Mouse (Mus musculus) erythroblast, embryonic 14.5 days (primary cell): Measurements from ENCODE around the gene Gm49510. TPM values are rescaled to one million over a fixed set of nuclear protein-coding genes. Genes with fewer than 3 reads are reported as not detected.

ENCODE experiments used
- H3K27me3 ChIP-seq: 2 replicates; pipeline ENCODE4 v1.6.1; 2012; ENCODE audit warnings: inconsistent platforms; ENCODE audit not compliant: control insufficient read depth
- H3K36me3 ChIP-seq: 2 replicates; pipeline ENCODE4 v1.6.1; 2012; ENCODE audit warnings: mild to moderate bottlenecking, inconsistent platforms; ENCODE audit not compliant: control insufficient read depth
- H3K4me1 ChIP-seq: 2 replicates; pipeline ENCODE4 v1.6.1; 2012; ENCODE audit warnings: inconsistent platforms; ENCODE audit not compliant: control insufficient read depth
- H3K4me3 ChIP-seq: replicated peaks from 2 replicates; pipeline ENCODE3; 2012; ENCODE audit warnings: moderate library complexity, mild to moderate bottlenecking, inconsistent platforms
- H3K9me3 ChIP-seq: 2 replicates; pipeline ENCODE4 v1.6.1; 2012; ENCODE audit warnings: low read length, inconsistent platforms, mixed read lengths; ENCODE audit not compliant: control insufficient read depth
- GATA1 ChIP-seq: IDR thresholded peaks from 2 replicates; pipeline ENCODE4 v1.6.1; 2012; ENCODE audit warnings: low read length, inconsistent platforms, mixed read lengths
- TAL1 ChIP-seq: IDR thresholded peaks from 3 replicates; pipeline ENCODE4 v1.6.1; 2012; ENCODE audit warnings: low read length, inconsistent platforms, mixed read lengths
- polyA plus RNA-seq: library from polyadenylated mRNA; stranded (reverse); fragments of >175 nt; gene quantifications from 2 replicates; pipeline ENCODE4 v1.2.3, GENCODE M21; 2012

Gm49510 gene
- polyA plus RNA-seq, 1 experiment = 0.04 TPM

- Histone ChIP-seq H3K4me1 (peaks cover 34% of the 10 kb centered on the region), H3K4me3 (peak overlapping the region; percentile 50), H3K27me3 (peaks cover 20% of the 10 kb centered on the region), H3K9me3 (no peaks in the 10 kb centered on the region), H3K36me3 (no peaks in the 10 kb centered on the region; the same call in 1 of the 2 replicates)
- TF ChIP-seq GATA1 (no peak), TAL1 (no peak)
These were observed 48.8 kb downstream of the Gm49510 start for GRCm38 (mm10) chr15:78948152-78948725.

GRCm38 (mm10) chr15:78948883-78949282, 49.4 kb downstream of the Gm49510 start:
- Histone ChIP-seq H3K27me3 (peaks cover 20% of the 10 kb centered on the region), H3K36me3 (no peaks in the 10 kb centered on the region), H3K4me3 (no peak overlapping the region), H3K9me3 (no peaks in the 10 kb centered on the region), H3K4me1 (peaks cover 32% of the 10 kb centered on the region)
- no peak for TF ChIP-seq TAL1
- no peak for TF ChIP-seq GATA1

DNA sequence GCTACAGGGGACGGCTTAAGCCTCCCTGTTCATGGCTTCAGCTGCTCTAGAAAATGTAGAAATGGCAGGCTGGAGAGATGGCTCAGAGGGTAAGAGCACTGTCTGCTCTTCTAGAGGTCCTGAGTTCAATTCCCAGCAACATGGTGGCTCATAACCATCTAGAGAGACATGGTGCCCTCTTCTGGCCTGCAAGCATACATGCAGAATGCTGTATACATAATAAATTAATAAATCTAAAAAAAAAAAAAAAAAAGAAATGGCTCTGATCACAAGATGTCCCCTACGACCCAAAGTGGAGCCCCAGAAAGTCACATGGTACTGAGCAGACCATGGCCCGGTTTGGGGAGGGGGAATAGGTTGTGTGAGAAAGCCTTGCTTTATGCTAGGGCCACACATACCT, 56.2 kb downstream of the Gm49510 start:
- H3K9me3 ChIP-seq = no peaks in the 10 kb centered on the region
- TF ChIP-seq TAL1 (no peak), GATA1 (no peak)
- H3K4me1 ChIP-seq = no peaks in the 10 kb centered on the region; the same call in 1 of the 2 replicates
- H3K27me3 ChIP-seq = no peaks in the 10 kb centered on the region
- no peak overlapping the region for H3K4me3 ChIP-seq
- no peaks in the 10 kb centered on the region for H3K36me3 ChIP-seq

- H3K27me3 ChIP-seq = no peaks in the 10 kb centered on the region
- no peak for TF ChIP-seq GATA1
- TF ChIP-seq TAL1 = no peak
- no peak overlapping the region for H3K4me3 ChIP-seq
- no peaks in the 10 kb centered on the region; the same call in 1 of the 2 replicates for H3K4me1 ChIP-seq
- no peaks in the 10 kb centered on the region for H3K36me3 ChIP-seq
- no peaks in the 10 kb centered on the region for H3K9me3 ChIP-seq
These were observed 56.9 kb downstream of the Gm49510 start for GRCm38 (mm10) chr15:78956351-78956750.

GRCm38 (mm10) chr15:78957021-78957420, 57.6 kb downstream of the Gm49510 start:
- Histone ChIP-seq H3K9me3 (no peaks in the 10 kb centered on the region), H3K4me1 (no peaks in the 10 kb centered on the region; the same call in 1 of the 2 replicates), H3K36me3 (no peaks in the 10 kb centered on the region), H3K4me3 (no peak overlapping the region), H3K27me3 (no peaks in the 10 kb centered on the region)
- no peak for TF ChIP-seq TAL1
- no peak for TF ChIP-seq GATA1

GRCm38 (mm10) chr15:78959537-78959936, 60.1 kb downstream of the Gm49510 start:
- Histone ChIP-seq H3K27me3 (no peaks in the 10 kb centered on the region), H3K9me3 (no peaks in the 10 kb centered on the region), H3K36me3 (no peaks in the 10 kb centered on the region), H3K4me1 (no peaks in the 10 kb centered on the region; the same call in 1 of the 2 replicates), H3K4me3 (no peak overlapping the region)
- TF ChIP-seq GATA1 = no peak
- no peak for TF ChIP-seq TAL1

DNA sequence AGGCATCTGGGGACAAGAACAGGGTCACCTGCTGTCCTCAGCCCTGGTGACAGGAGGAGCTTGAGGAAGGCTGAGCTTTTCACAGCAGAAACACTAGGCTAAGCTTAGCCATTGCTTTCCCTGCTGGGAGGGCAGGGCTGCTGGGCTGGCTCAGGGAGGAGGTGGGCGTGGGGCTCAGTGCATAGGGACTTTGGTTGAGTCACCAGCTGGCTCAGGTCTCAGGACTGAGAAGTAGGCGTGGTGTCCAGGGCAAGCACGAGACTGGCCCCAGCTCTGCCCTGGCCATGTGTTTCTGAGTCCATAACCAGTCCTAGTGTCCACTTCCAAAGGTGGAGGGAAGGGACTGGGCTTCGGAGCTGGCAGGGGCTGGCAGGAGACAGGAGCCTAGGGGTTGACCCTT, 60.6 kb downstream of the Gm49510 start:
- H3K4me1 ChIP-seq = no peaks in the 10 kb centered on the region; the same call in 1 of the 2 replicates
- no peaks in the 10 kb centered on the region for H3K27me3 ChIP-seq
- H3K36me3 ChIP-seq = no peaks in the 10 kb centered on the region
- no peak overlapping the region for H3K4me3 ChIP-seq
- TF ChIP-seq TAL1 (no peak), GATA1 (no peak)
- no peaks in the 10 kb centered on the region for H3K9me3 ChIP-seq

DNA sequence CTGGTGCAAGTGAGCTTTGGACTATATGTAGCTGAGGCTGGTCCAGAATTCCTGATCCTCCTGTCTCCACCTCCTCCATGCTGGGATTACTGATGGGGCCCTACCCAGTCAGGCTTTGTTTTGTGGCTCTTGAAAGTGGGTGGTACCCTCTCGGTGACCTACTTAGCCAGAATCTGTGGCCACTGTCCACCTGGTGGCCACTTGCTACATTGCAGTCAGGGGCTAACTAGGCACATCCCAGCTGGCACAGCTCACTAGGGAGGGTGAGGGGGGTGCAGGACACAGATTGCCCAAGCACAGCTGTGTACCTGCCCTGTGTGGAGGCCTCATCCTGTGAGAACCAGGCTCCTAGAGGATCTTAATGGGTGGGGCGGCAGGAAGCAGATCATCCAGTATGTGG, 63.4 kb downstream of the Gm49510 start:
- no peak overlapping the region for H3K4me3 ChIP-seq
- no peak for TF ChIP-seq GATA1
- TF ChIP-seq TAL1 = no peak
- H3K36me3 ChIP-seq = no peaks in the 10 kb centered on the region
- no peaks in the 10 kb centered on the region for H3K9me3 ChIP-seq
- no peaks in the 10 kb centered on the region for H3K4me1 ChIP-seq
- H3K27me3 ChIP-seq = peaks cover 3% of the 10 kb centered on the region; the same call in 1 of the 2 replicates

Other genes with a start within 250 kb of the Gm49510 start
- 0.01 TPM in 1 of 2 replicates, not detected in the other for gene Elfn2, start 180.9 kb upstream of the Gm49510 start, polyA plus RNA-seq
- 0.10 and 0.13 TPM in 2 replicates for gene Mfng, start 126.2 kb upstream of the Gm49510 start, polyA plus RNA-seq
- gene Card10, start 96.6 kb upstream of the Gm49510 start, polyA plus RNA-seq = 0.01 and 0.02 TPM in 2 replicates
- gene Cdc42ep1, start 57.0 kb upstream of the Gm49510 start, polyA plus RNA-seq = 0.04 and 0.05 TPM in 2 replicates
- gene Lgals2, start 44.1 kb upstream of the Gm49510 start, polyA plus RNA-seq = not detected in 2 replicates
- gene Gga1, start 22.5 kb upstream of the Gm49510 start, polyA plus RNA-seq = 13.3 and 13.7 TPM in 2 replicates
- 13.6 and 16.2 TPM in 2 replicates for gene Sh3bp1, start 101 bp downstream of the Gm49510 start, polyA plus RNA-seq
- 2.1 and 3.0 TPM in 2 replicates for gene Pdxp, start 14.3 kb downstream of the Gm49510 start, polyA plus RNA-seq
- 121 and 168 TPM in 2 replicates for gene Lgals1, start 27.1 kb downstream of the Gm49510 start, polyA plus RNA-seq
- 3.9 and 5.4 TPM in 2 replicates for gene Nol12, start 35.3 kb downstream of the Gm49510 start, polyA plus RNA-seq
- 19.1 and 20.3 TPM in 2 replicates for gene Triobp, start 48.1 kb downstream of the Gm49510 start, polyA plus RNA-seq
- 15.5 and 19.5 TPM in 2 replicates for gene H1f0, start 128.8 kb downstream of the Gm49510 start, polyA plus RNA-seq
- gene Galr3, start 142.2 kb downstream of the Gm49510 start, polyA plus RNA-seq = 0.06 TPM in 1 of 2 replicates, not detected in the other
- gene Ankrd54, start 163.2 kb downstream of the Gm49510 start, polyA plus RNA-seq = 13.6 and 25.2 TPM in 2 replicates
- 1.8 and 3.6 TPM in 2 replicates for gene Eif3l, start 175.5 kb downstream of the Gm49510 start, polyA plus RNA-seq
- gene Micall1, start 209.2 kb downstream of the Gm49510 start, polyA plus RNA-seq = 0.05 and 0.09 TPM in 2 replicates
- 13.8 and 15.3 TPM in 2 replicates for gene Polr2f, start 241.3 kb downstream of the Gm49510 start, polyA plus RNA-seq
- gene 1700088E04Rik, start 241.6 kb downstream of the Gm49510 start, polyA plus RNA-seq = not detected in 2 replicates